Mouse (Mus musculus): ENCODE measurements around the gene Syt16.

Gene Syt16

GRCm38 (mm10) chr12:74232845-74233244, 235.4 kb downstream of the Syt16 start:
- DNase-seq, result no peak

- no peak for DNase-seq
These were observed 238.7 kb downstream of the Syt16 start for GRCm38 (mm10) chr12:74236191-74236590.

- DNase-seq, result no peak
These were observed 240.6 kb downstream of the Syt16 start for GRCm38 (mm10) chr12:74238056-74238455.

- DNase-seq, result no peak
These were observed 241.3 kb downstream of the Syt16 start for GRCm38 (mm10) chr12:74238806-74239205.

- no peak for DNase-seq
These were observed 267.4 kb downstream of the Syt16 start for GRCm38 (mm10) chr12:74264846-74265245.

- DNase-seq, result no peak
These were observed 269.6 kb downstream of the Syt16 start for GRCm38 (mm10) chr12:74267049-74267448.

GRCm38 (mm10) chr12:74268644-74269285, 271.3 kb downstream of the Syt16 start:
- no peak for DNase-seq

GRCm38 (mm10) chr12:74272545-74272944, 275.1 kb downstream of the Syt16 start:
- DNase-seq, result no peak

- DNase-seq, result no peak
These were observed 279.8 kb downstream of the Syt16 start for GRCm38 (mm10) chr12:74277265-74277664.

GRCm38 (mm10) chr12:74281403-74281802, 283.9 kb downstream of the Syt16 start:
- DNase-seq, result no peak

- no peak for DNase-seq
These were observed 285.4 kb downstream of the Syt16 start for GRCm38 (mm10) chr12:74282846-74283245.

GRCm38 (mm10) chr12:74284020-74284684, 286.7 kb downstream of the Syt16 start:
- DNase-seq, result peak; percentile 79

GRCm38 (mm10) chr12:74284685-74285054, 287.2 kb downstream of the Syt16 start:
- DNase-seq, result no peak

GRCm38 (mm10) chr12:74290983-74291382, 293.5 kb downstream of the Syt16 start:
- DNase-seq, result no peak

- peak; percentile 42 for DNase-seq
These were observed 296.2 kb downstream of the Syt16 start for GRCm38 (mm10) chr12:74293624-74294023.

- no peak for DNase-seq
These were observed 298.9 kb downstream of the Syt16 start for GRCm38 (mm10) chr12:74296374-74296773.

- DNase-seq, result no peak
These were observed 304.1 kb downstream of the Syt16 start for GRCm38 (mm10) chr12:74301559-74301958.

GRCm38 (mm10) chr12:74303418-74304294, 306.2 kb downstream of the Syt16 start:
- no peak for DNase-seq

GRCm38 (mm10) chr12:74312611-74313010, 315.1 kb downstream of the Syt16 start:
- DNase-seq, result no peak

GRCm38 (mm10) chr12:74315221-74315620, 317.8 kb downstream of the Syt16 start:
- no peak for DNase-seq

- DNase-seq, result no peak
These were observed 319.0 kb downstream of the Syt16 start, which contains the start of gene Gm11042 for GRCm38 (mm10) chr12:74316344-74316973. Gene Gm11042, minus strand, starts transcription at chr12:74316394.

GRCm38 (mm10) chr12:74316989-74317759, 319.7 kb downstream of the Syt16 start:
- DNase-seq, result peak; percentile 86
